Mouse (Mus musculus): Measurements from ENCODE around the gene Adipoq.

GRCm38 (mm10) chr16:23185824-23186223 lies 39.5 kb downstream of the Adipoq start:
- TF ChIP-seq CTCF (IDR thresholded peaks at IDR 0.05; ENCODE audit: low read depth): no peak
- no peak for TF ChIP-seq EP300 (IDR thresholded peaks at IDR 0.05; ENCODE audit: low read depth)

Measured in liver, embryonic 14.5 days (tissue).